ENCODE assay signal across 25 mouse cellular contexts in genomic region chr10:122749071-122749470, GRCm38 (mm10).
"Had no signal": no experiment of that assay in that cellular context is flagged by ENCODE, and none has a peak within 500 bp of the region (broad histone marks: within the 10 kb centered on the region; RNA-seq: fewer than 3 reads in every experiment).

No protein-coding gene starts in this region.

- H3K27me3 ChIP-seq: heart, embryonic 12.5 days; heart, embryonic 13.5 days; heart, embryonic 15.5 days; hindbrain, embryonic 12.5 days; hindbrain, embryonic 13.5 days; hindbrain, embryonic 15.5 days; intestine, embryonic 15.5 days; kidney, embryonic 15.5 days had no signal

- H3K4me2 ChIP-seq: heart, embryonic 12.5 days; heart, embryonic 13.5 days; heart, embryonic 15.5 days; hindbrain, embryonic 12.5 days; hindbrain, embryonic 13.5 days; hindbrain, embryonic 14.5 days; hindbrain, embryonic 15.5 days; intestine, embryonic 15.5 days; kidney, embryonic 15.5 days had no signal

- H3K36me3 ChIP-seq: heart, embryonic 12.5 days; heart, embryonic 13.5 days; heart, embryonic 15.5 days; hindbrain, embryonic 12.5 days; hindbrain, embryonic 13.5 days; hindbrain, embryonic 15.5 days; intestine, embryonic 15.5 days; kidney, embryonic 15.5 days had no signal

- H3K4me3 ChIP-seq: heart, embryonic 12.5 days; heart, embryonic 13.5 days; heart, embryonic 15.5 days; hindbrain, embryonic 12.5 days; hindbrain, embryonic 13.5 days; hindbrain, embryonic 15.5 days; intestine, embryonic 15.5 days; kidney, embryonic 15.5 days; layer of hippocampus, adult 2 months; left cerebral cortex, adult 2 months had no signal

- H3K27ac ChIP-seq: heart, embryonic 13.5 days; heart, embryonic 15.5 days; hindbrain, embryonic 12.5 days; hindbrain, embryonic 13.5 days; hindbrain, embryonic 14.5 days; hindbrain, embryonic 15.5 days; intestine, embryonic 15.5 days; kidney, embryonic 15.5 days; kidney, postnatal 0 days; left cerebral cortex, adult 2 months had no signal

- ATAC-seq: intestine, embryonic 15.5 days; intestine, embryonic 16.5 days; intestine, postnatal 0 days had no signal

- DNase-seq: heart, postnatal 10 days; heart, postnatal 14 days; heart, postnatal 36 days; heart, postnatal 4 days; kidney, adult 11 months; kidney, adult 18-20 months; kidney, adult 8-10 months; kidney, adult 9 months; kidney, postnatal 4 days; layer of hippocampus, adult 9-11 months; layer of hippocampus, postnatal 36 days had no signal

- H3K9me3 ChIP-seq: heart, embryonic 15.5 days; hindbrain, embryonic 12.5 days; hindbrain, embryonic 13.5 days; intestine, embryonic 15.5 days; kidney, embryonic 15.5 days had no signal

- H3K9ac ChIP-seq: heart, embryonic 12.5 days; heart, embryonic 13.5 days; heart, embryonic 15.5 days; hindbrain, embryonic 12.5 days; hindbrain, embryonic 13.5 days; hindbrain, embryonic 14.5 days; hindbrain, embryonic 15.5 days; intestine, embryonic 15.5 days; kidney, embryonic 15.5 days had no signal
